Mouse (Mus musculus): ENCODE data around the gene Cd248.
A peak's percentile ranks its signal among the peaks of the same experiment; 100 is the strongest.
"Not testable (repeated sequence)": the region's sequence is repeated elsewhere in the genome, so short reads cannot be mapped to it uniquely, and the experiment has no call there.

Cd248 gene

DNA sequence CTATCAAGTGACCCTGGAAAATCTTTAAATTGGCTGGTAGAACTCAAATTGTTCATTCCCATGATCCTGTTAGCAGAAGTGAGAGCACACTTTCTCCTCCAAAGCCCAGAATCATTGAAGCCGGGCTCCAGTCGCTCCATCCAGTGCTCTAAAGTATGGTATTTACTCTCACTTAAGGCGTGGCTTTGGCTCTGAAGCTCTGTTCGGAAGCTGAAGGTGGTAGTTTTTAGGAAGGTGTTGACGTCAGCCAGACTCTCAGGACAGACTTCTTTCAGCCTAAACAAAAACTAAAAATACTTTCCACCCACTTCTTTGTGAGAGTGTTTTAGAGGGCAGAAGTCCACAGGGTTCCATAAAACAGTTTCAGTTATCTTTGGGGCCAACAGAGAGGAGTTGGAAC lies 5.6 kb downstream of the Cd248 start:
- DNase-seq (ENCODE audit: low spot score in 2 of 2), result no peak

- DNase-seq (ENCODE audit: low spot score in 2 of 2), result no peak
These were observed 11.4 kb downstream of the Cd248 start for GRCm38 (mm10) chr19:5079279-5079678.

- DNase-seq (ENCODE audit: low spot score in 2 of 2), result no peak
These were observed 14.1 kb downstream of the Cd248 start for GRCm38 (mm10) chr19:5082005-5082404.

DNA sequence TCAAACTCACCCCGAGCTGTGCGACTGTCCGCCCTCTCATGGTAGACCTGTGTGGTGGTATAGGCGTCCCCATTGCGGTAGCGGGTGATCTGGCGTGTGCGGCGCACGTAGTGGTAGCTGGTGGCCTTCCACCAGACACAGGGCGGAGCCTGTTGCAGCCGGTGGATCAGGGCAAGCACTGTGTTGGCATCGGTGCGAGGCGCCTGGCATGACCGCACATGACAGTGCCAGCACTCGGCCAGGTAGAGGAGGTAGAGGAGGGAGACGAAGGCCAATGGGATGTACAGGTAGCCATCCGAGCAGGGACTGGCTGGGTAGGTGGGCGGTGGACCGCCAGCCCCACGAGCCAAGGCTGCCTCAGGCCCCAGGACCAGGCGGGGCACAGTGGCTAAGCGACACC lies 14.7 kb downstream of the Cd248 start:
- no peak for DNase-seq (ENCODE audit: low spot score in 2 of 2)

DNA sequence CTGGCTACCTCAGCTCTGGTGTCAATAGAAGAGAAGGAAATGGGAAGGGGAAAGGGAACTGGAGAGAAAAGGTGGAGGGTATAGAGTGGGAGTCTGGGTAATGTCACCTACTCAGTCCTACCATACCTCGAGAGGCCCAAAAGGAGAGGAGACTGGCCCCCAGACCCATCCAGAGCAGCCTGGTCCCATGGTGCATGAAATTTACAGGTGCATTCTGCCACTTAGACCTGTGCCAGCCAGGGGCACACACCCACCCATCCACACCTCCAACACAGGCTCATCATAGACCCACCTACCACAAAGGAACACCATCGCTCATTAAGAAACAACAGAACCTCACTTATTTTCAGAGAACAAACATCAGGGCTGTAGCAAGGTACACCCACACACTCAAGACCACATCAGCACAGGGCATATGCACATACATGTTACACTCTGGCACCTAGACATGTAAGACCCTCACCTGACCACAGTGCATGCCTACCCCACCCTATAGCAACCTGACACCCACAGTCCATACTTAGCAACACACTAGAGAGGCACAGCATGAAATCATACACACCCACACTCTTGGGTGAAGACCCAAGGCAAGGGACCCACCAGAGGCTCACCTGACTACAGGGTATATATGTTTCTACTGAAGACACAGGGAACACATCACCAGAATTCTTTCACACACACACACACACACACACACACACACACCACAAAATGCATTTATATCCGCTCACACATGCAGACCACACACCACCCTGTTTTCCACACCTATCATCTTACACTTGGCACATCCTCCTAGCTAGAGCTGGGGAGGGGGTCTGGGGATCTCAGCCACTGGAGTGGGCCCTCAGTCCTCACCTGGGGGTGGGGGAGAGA lies 16.3 kb downstream of the Cd248 start:
- DNase-seq (ENCODE audit: low spot score in 2 of 2), result no peak

DNA sequence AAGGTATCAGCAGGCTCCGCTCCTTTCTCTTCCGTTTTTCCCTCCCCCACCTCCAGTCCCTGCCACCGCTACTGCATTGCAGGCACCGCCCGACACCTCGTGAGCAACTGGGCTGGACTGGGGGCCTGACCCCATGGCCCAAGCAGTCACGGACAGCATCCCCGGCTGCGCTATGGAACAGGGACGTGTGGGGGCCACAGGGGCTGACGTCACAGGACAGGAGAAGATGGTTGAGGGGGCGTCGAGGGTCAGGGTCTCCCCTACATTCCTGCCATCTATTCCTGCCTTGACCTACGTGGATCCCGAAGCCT lies 16.9 kb downstream of the Cd248 start:
- no peak for DNase-seq (ENCODE audit: low spot score in 2 of 2)

DNA sequence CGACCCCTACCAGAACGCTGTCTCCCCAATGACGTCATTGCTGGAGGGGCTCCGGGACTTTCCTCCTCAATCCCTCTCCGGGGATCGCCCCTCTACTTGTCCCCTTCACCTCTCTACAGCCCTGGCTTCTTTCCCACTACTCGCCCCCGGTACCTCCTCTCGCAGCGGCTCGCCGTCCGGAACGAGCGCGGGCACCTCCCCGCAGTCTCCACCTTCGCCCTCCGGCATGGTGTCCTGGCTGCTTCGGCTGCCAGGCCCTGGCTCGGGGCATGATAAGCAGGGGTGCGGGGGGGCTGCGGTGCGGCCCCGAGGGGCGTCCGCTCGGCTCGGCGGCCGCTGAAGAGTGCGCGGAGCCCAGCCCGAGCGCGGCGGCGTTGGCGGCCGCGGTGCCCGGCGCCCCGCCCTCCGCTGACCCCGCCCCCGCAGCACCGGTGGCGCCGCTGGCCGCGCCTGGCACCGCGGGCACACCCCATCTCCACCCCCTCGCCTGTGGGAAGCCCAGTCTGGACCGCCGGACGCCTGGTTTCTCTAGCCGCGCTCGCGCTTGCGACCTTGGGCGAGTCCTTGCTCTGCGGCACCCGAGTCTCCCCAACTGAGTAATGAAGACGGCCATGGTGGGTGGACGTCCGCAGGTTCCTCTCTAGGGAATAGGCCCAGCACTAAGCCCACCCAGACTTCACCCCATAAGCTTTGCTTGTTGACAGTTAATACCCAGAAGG lies 17.4 kb downstream of the Cd248 start, which contains the start of gene Tmem151a:
TSS of gene Tmem151a (minus strand) at position 387 of the 719 bp plus-strand sequence.
- DNase-seq (ENCODE audit: low spot score in 2 of 2), result peak in 1 of 2 experiments; percentile 71

DNA sequence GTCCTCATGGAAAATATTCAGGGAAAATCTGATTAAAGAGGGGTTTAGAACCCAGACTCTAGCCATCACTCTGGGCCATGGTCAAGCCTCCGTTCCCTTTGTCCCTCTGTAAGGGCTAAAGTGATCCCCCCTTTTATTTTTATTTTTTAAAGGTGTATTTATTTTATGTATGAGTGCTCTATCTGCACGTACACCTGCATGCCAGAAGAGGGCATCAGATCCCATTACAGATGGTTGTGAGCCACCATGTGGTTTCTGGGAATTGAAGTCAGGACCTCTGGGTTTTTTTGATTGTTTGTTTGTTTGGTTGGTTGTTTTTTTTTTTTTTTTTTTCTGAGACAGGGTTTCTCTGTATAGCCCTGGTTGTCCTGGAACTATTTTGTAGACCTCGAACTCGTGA lies 18.7 kb downstream of the Cd248 start:
- DNase-seq (ENCODE audit: low spot score in 2 of 2), result not testable (repeated sequence)

DNA sequence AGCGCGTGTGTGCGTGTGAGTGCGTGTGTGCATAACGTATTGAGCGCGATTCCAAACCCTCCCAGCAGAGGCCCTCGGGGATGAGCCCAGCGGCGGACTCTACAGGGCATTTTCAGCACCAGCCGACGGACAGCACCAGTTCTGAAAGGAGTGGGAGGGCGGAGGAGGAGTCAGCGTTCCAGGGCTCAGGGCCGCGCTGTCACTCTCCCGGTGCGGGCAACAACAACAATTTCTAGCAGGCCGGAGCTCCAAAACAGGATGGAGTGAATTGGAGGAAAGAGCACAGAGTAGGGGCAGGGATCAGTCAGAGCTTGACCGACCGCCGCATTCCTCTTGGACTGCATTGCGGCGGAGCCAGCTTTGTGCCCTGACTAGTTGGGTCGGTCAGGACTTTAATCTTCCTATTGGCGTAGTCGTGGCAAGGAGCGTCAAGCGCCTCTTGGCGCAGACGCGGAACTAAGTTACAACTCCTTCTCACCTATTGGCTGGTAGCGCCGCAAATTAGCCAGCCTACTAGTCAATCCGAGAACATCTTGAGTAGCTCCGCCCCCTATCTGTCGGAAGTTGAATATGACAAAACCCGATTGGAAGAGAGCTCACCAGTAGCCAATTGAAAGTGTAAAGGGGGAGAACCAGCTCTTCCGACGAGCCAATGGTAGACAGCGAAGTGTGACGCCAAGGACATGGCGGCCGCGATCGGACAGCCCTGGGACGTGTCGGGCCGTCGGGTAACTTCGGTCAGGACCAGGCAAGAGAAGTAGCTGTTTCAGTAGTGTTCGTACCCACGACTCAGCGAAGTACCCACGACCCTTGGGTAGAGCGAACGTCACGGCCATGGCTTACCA lies 20.2 kb downstream of the Cd248 start, which contains the start of gene Yif1a:
TSS of gene Yif1a (plus strand) at position 655 of the 845 bp plus-strand sequence.
- peak; percentile 89 to 96 for DNase-seq (ENCODE audit: low spot score in 2 of 2)

GRCm38 (mm10) chr19:5089324-5089723 lies 21.4 kb downstream of the Cd248 start:
- no peak for DNase-seq (ENCODE audit: low spot score in 2 of 2)

GRCm38 (mm10) chr19:5092083-5092482 lies 24.2 kb downstream of the Cd248 start:
- no peak for DNase-seq (ENCODE audit: low spot score in 2 of 2)

- DNase-seq (ENCODE audit: low spot score in 2 of 2), result no peak
These were observed 25.8 kb downstream of the Cd248 start for GRCm38 (mm10) chr19:5093481-5094242.

GRCm38 (mm10) chr19:5094243-5094632 lies 26.4 kb downstream of the Cd248 start:
- DNase-seq (ENCODE audit: low spot score in 2 of 2), result peak; percentile 88 to 96

GRCm38 (mm10) chr19:5094746-5095417 lies 27.0 kb downstream of the Cd248 start:
- DNase-seq (ENCODE audit: low spot score in 2 of 2), result no peak

- no peak for DNase-seq (ENCODE audit: low spot score in 2 of 2)
These were observed 28.1 kb downstream of the Cd248 start for GRCm38 (mm10) chr19:5095887-5096474.

DNA sequence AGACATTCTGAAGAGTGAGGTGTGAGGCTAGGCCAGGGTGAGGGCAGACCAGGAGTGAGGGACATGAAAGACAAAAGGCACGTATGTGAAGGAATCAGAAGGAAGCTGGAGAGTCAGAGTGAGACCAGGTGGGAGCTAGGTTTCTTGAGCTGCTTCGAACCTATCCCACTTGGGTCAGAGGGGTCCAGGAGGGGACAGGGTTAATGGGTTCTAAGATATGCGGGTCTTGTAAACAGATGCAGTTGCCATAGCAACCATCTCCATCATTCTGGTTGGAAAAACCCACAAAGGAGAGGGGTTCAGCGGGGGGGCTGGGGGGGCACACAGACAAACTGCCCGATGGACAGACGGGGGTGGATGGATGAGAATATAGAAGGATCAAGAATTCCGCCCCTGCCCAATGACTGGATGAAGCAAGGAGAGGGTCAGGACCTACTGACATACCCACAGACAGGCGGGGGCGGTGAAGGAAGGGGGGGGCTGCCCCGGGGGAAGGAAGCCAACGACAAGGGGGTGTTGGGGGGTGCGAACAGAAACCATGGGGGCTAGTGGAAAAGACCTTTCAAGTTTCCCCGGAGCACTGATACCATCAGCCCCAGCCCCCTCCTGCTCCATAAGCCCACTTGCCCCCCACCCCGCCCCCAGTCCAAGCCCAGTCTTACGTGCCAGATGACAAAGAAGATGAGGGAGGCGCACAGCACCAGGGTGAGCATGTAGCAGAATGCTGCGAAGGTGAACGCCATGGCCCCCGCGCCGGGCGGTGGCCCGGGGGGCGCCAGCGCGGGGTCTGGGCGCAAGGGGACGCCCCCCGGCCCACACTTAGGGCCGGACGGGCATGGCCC lies 29.9 kb downstream of the Cd248 start:
- DNase-seq (ENCODE audit: low spot score in 2 of 2), result no peak

DNA sequence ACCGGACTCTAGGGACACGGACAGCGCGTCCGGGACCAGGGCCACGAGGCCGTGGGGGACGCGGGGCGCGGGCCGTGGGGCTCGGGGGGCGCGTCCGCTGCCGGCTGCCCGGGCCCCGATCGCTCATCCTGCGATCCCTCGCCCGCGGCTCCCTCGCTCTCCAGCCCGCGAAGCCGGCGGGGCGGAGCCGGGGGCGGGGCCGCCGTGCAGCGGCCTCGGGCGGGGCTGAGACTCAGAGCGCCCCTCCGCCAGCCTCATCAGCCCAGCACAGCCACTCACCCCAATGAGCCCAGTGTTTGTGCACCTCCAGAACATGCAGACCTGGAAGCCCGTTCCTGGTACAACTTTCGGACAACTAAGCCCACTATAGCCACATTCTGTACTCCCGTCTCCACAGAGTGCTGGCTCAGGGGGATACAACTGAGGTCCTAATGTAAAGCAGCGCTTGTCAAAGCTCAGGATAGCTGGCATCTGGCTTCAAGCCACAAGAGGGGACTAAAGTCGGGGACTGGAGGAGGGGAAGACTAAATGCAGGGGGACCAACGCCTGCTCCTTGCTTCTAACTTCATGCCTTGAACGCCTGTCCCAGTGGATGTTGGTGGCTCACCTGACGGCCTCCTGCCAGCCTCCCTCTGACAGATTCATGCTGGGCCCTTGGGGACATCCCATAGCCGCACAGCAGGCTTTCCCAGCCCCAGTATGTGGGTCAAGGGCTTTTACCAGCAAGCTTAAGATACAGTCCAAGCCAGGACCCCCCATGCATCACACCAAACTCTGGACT lies 30.7 kb downstream of the Cd248 start, which contains the start of gene Cnih2:
TSS of gene Cnih2 (minus strand) at position 159 of the 781 bp plus-strand sequence.
- DNase-seq (ENCODE audit: low spot score in 2 of 2), result peak; percentile 47 to 79

DNA sequence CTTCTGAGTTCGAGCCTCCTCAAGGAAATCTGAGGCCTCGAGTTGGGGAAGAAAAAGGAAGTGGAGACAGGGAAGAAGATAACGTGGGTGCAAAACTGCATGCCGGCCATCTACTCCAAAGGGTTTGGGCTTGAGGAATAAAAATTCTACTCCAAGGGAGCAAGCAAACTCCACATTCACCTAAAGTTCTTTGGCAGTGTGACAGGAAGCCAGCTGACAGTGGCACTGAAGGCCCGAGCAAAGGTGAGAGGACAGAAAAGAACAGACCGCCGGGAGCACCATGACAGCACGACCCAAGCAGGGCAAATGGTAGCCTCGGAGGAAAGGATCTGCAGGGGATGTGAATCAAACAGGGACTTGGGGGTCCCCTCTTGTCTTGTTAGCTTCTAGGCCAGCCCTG lies 38.2 kb downstream of the Cd248 start:
- DNase-seq (ENCODE audit: low spot score in 2 of 2), result no peak
